Mouse (Mus musculus) liver, postnatal 0 days (tissue): ENCODE data around the gene Hspa5. TPM values are rescaled to one million over a fixed set of nuclear protein-coding genes. Genes with fewer than 3 reads are reported as not detected.
A peak's percentile ranks its signal among the peaks of the same experiment; 100 is the strongest.

ENCODE experiments used
- ATAC-seq: fragments of 200-750 bp; cut with Nextera tagmentation; 2 replicates; pipeline ENCODE4 v1.8.0; 2017; ENCODE audit warnings: mild to moderate bottlenecking, moderate library complexity
- DNase-seq: peaks from one replicate; pipeline ENCODE4 v3.0.0-alpha.2; 2016
- H3K27ac ChIP-seq: fragments of 300-500 bp; sonication (generic); 2 replicates; pipeline ENCODE4 v1.5.1; 2014; ENCODE audit warnings: antibody characterized with exemption, moderate library complexity, mild to moderate bottlenecking, low read depth
- H3K27me3 ChIP-seq: fragments of 300-500 bp; sonication (generic); 2 replicates; pipeline ENCODE4 v1.6.1; 2014; ENCODE audit warnings: low read length, control low read depth, mixed read lengths; ENCODE audit not compliant: insufficient read depth
- H3K36me3 ChIP-seq: fragments of 300-500 bp; sonication (generic); replicated peaks from 2 replicates; pipeline ENCODE4 v1.6.1; 2014; ENCODE audit warnings: mild to moderate bottlenecking, control low read depth, low read length, moderate library complexity, mixed read lengths; ENCODE audit not compliant: insufficient read depth
- H3K4me1 ChIP-seq: fragments of 300-500 bp; sonication (generic); 2 replicates; pipeline ENCODE4 v1.6.1; 2014; ENCODE audit warnings: antibody characterized with exemption, mild to moderate bottlenecking, control low read depth; ENCODE audit not compliant: insufficient read depth
- H3K4me2 ChIP-seq: fragments of 300-500 bp; sonication (generic); 2 replicates; pipeline ENCODE4 v1.6.1; 2014; ENCODE audit warnings: low read depth, mild to moderate bottlenecking, low read length, moderate library complexity, mixed read lengths
- H3K4me3 ChIP-seq: fragments of 300-500 bp; sonication (generic); 2 replicates; pipeline ENCODE4 v1.5.1; 2014; ENCODE audit warnings: low read depth, low read length
- H3K9ac ChIP-seq: fragments of 300-500 bp; sonication (generic); replicated peaks from 2 replicates; pipeline ENCODE4 v1.6.1; 2014; ENCODE audit warnings: mild to moderate bottlenecking, moderate library complexity
- H3K9me3 ChIP-seq: fragments of 300-500 bp; sonication (generic); 2 replicates; pipeline ENCODE4 v1.6.1; 2016; ENCODE audit warnings: mild to moderate bottlenecking, control low read depth, low read length, mixed read lengths
- CTCF ChIP-seq: sonication (generic); IDR thresholded peaks from 2 replicates; pipeline ENCODE4 v1.5.1; 2016; ENCODE audit warnings: antibody characterized with exemption, low read depth
- EP300 ChIP-seq: IDR thresholded peaks from 2 replicates; pipeline ENCODE4 v1.6.1; 2016; ENCODE audit warnings: antibody characterized with exemption, low read depth, mild to moderate bottlenecking
- WGBS: fragments of 180-500 bp; shearing (Covaris S2); extraction: QIAGEN DNeasy Blood & Tissue Kit; methylation state at CpG from one replicate; pipeline ENCODE4 v1.1.7; 2014; ENCODE audit not compliant: insufficient replicate concordance; 5-methylcytosine and 5-hydroxymethylcytosine counted together
- polyA plus RNA-seq: library from polyadenylated mRNA; unstranded; fragments of >200 nt; fragmentation: Nextera tagmentation; extraction: Ambion mirVana; gene quantifications from 2 replicates; pipeline ENCODE4 v1.2.1, GENCODE M21; 2015

Hspa5 gene
- polyA plus RNA-seq, 1 experiment from 2014 or later = 384 TPM

DNA sequence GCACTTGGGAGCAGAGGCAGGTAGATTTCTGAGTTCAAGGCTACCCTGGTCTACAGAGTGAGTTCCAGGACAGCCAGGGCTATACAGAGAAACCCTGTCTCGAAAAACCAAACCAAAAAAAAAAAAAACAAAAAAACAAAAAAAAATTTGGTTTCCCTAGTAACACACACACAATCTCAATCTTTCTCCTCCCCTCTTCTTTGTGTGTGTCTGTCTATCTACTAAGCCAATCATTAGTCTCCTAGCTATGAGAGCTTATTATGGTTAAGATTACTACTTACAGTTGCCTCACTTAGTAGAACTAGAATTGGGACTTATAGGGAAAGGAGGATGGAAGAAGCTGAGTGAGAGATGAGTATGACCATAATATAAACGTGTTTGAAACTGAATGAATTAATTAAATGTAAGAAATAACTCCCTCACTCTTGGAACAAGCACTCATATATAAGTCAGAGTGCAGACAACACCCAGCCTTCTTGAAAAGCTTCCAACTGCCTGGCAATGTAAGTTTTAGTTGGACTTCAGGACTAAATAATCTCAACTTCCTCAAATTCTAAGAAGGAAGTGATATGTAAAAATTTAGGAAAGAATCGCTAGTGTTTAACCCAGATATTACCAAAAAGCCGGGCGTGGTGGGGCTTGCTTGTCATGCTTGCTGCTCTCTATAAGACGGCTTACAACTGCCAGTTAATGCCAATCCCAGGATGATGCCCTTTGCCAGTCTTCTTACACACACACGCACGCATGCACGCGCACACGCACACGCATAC lies 30.2 kb upstream of the Hspa5 start:
- no peak for ATAC-seq
- Histone ChIP-seq H3K4me3 (no peak overlapping the region), H3K36me3 (peaks cover 12% of the 10 kb centered on the region; the same call in 1 of the 2 replicates), H3K4me2 (peak overlapping the region; percentile 36; the same call in 1 of the 2 replicates), H3K27ac (peak overlapping the region; percentile 84; the same call in 1 of the 2 replicates), H3K9me3 (no peaks in the 10 kb centered on the region), H3K27me3 (no peaks in the 10 kb centered on the region), H3K9ac (no peak overlapping the region), H3K4me1 (peaks cover 47% of the 10 kb centered on the region)
- TF ChIP-seq EP300 (peak; percentile 22; the same call in 1 of the 2 replicates), CTCF (no peak)
- WGBS = 58% methylated on average over 12 of the region's 12 CpGs
- no peak for DNase-seq

GRCm38 (mm10) chr2:34742675-34743074 lies 29.1 kb upstream of the Hspa5 start:
- peak overlapping the region; percentile 55; the same call in 1 of the 2 replicates for H3K27ac ChIP-seq
- H3K4me2 ChIP-seq = no peak overlapping the region
- 80% methylated on average over 8 of the region's 8 CpGs for WGBS
- no peaks in the 10 kb centered on the region for H3K27me3 ChIP-seq
- no peak overlapping the region for H3K4me3 ChIP-seq
- peaks cover 16% of the 10 kb centered on the region; the same call in 1 of the 2 replicates for H3K36me3 ChIP-seq
- no peak overlapping the region for H3K9ac ChIP-seq
- no peaks in the 10 kb centered on the region for H3K9me3 ChIP-seq
- TF ChIP-seq CTCF (no peak), EP300 (no peak)
- peaks cover 40% of the 10 kb centered on the region for H3K4me1 ChIP-seq
- DNase-seq (no peak), ATAC-seq (no peak)

- DNase-seq (no peak), ATAC-seq (no peak)
- Histone ChIP-seq H3K36me3 (peaks cover 16% of the 10 kb centered on the region; the same call in 1 of the 2 replicates), H3K4me3 (no peak overlapping the region), H3K9me3 (no peaks in the 10 kb centered on the region), H3K27ac (no peak overlapping the region), H3K4me1 (peaks cover 31% of the 10 kb centered on the region), H3K27me3 (no peaks in the 10 kb centered on the region), H3K4me2 (peak overlapping the region; percentile 5; the same call in 1 of the 2 replicates), H3K9ac (no peak overlapping the region)
- no peak for TF ChIP-seq CTCF
- no peak for TF ChIP-seq EP300
- WGBS = 91% methylated on average over 8 of the region's 8 CpGs
Measured at GRCm38 (mm10) chr2:34744476-34744875, 27.3 kb upstream of the Hspa5 start.

GRCm38 (mm10) chr2:34745673-34746072 lies 26.1 kb upstream of the Hspa5 start:
- Histone ChIP-seq H3K4me1 (peaks cover 33% of the 10 kb centered on the region), H3K27me3 (no peaks in the 10 kb centered on the region), H3K27ac (no peak overlapping the region), H3K9ac (no peak overlapping the region), H3K36me3 (peaks cover 16% of the 10 kb centered on the region; the same call in 1 of the 2 replicates), H3K4me2 (no peak overlapping the region), H3K9me3 (no peaks in the 10 kb centered on the region), H3K4me3 (no peak overlapping the region)
- WGBS = 71% methylated on average over 2 of the region's 2 CpGs
- TF ChIP-seq CTCF = no peak
- TF ChIP-seq EP300 = no peak
- ATAC-seq = no peak
- DNase-seq = no peak

- peaks cover 16% of the 10 kb centered on the region; the same call in 1 of the 2 replicates for H3K36me3 ChIP-seq
- DNase-seq (no peak), ATAC-seq (peak; percentile 13; the same call in 1 of the 2 replicates)
- TF ChIP-seq CTCF (no peak), EP300 (no peak)
- no peak overlapping the region for H3K9ac ChIP-seq
- H3K27me3 ChIP-seq = no peaks in the 10 kb centered on the region
- H3K4me2 ChIP-seq = no peak overlapping the region
- H3K9me3 ChIP-seq = no peaks in the 10 kb centered on the region
- 54% methylated on average over 4 of the region's 4 CpGs for WGBS
- no peak overlapping the region for H3K4me3 ChIP-seq
- peaks cover 21% of the 10 kb centered on the region for H3K4me1 ChIP-seq
- peak overlapping the region; percentile 23; the same call in 1 of the 2 replicates for H3K27ac ChIP-seq
Measured at GRCm38 (mm10) chr2:34748479-34748878, 23.3 kb upstream of the Hspa5 start.

- peaks cover 25% of the 10 kb centered on the region for H3K4me1 ChIP-seq
- DNase-seq (no peak), ATAC-seq (no peak)
- H3K4me3 ChIP-seq = no peak overlapping the region
- WGBS = 33% methylated on average over 2 of the region's 2 CpGs
- H3K9ac ChIP-seq = no peak overlapping the region
- TF ChIP-seq CTCF (no peak), EP300 (peak; percentile 52)
- H3K27ac ChIP-seq = no peak overlapping the region; the same call in 1 of the 2 replicates
- H3K4me2 ChIP-seq = peak overlapping the region; percentile 84
- H3K9me3 ChIP-seq = no peaks in the 10 kb centered on the region
- H3K36me3 ChIP-seq = peaks cover 13% of the 10 kb centered on the region; the same call in 1 of the 2 replicates
- H3K27me3 ChIP-seq = no peaks in the 10 kb centered on the region
Measured at GRCm38 (mm10) chr2:34750245-34750644, 21.5 kb upstream of the Hspa5 start.
